Mouse (Mus musculus) monocyte, adult 5-6 weeks (primary cell): ENCODE results near the gene Gm3250. TPM values are rescaled to one million over a fixed set of nuclear protein-coding genes. Genes with fewer than 3 reads are reported as not detected.
"Not testable (repeated sequence)": the region's sequence is repeated elsewhere in the genome, so short reads cannot be mapped to it uniquely, and the experiment has no call there.

ENCODE experiments used
- ATAC-seq: fragments of 153-309, 156-312 bp; replicated peaks from 2 replicates; pipeline ENCODE4 v1.8.0; 2017; ENCODE audit warnings: mild to moderate bottlenecking; ENCODE audit not compliant: low TSS enrichment, insufficient number of reproducible peaks, severe bottlenecking, poor library complexity, low FRiP score
- total RNA-seq: library from RNA; stranded (forward); fragments of 200-1000, 200-491, 200-594 nt; gene quantifications from 3 replicates; pipeline ENCODE4 v1.2.3, GENCODE M21; 2017

Gene Gm3250
- not detected in 3 replicates for total RNA-seq

- ATAC-seq, result not testable (repeated sequence)
Observed at GRCm38 (mm10) chr10:77782442-77782841, at the start of gene Gm3250. Gene Gm3250 (minus strand): TSS chr10:77782542.

DNA sequence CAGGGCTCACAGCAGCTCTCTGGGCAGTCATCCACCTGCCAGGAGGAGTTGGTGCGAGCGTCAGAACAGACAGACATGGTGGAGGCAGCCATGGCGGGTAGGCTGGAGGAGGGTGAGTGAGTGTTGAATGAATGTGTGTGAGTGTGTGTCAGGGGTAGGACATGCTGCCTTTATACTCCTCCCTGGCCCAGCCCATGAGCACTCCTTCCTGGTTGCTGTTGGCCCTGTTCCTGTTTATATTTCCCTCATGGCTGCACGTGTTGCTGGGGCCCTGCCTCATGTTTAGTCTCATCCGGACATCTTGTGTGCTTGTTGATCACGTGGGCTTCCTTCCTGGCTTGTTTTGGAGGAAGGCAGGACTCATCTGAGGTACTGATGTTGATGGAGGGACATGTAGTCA is 44.6 kb upstream of the Gm3250 start, which contains the start of gene Krtap10-4:
Gene Krtap10-4 (minus strand): TSS at position 145 of the 400 bp plus-strand sequence.
- ATAC-seq, result no peak

- ATAC-seq, result no peak
Observed at GRCm38 (mm10) chr10:77819203-77819602, 36.9 kb upstream of the Gm3250 start.

- 0 out of 2 replicates have a peak, but pooled peaks have one; percentile 22 for ATAC-seq
Observed at GRCm38 (mm10) chr10:77818523-77818922, 36.2 kb upstream of the Gm3250 start.

DNA sequence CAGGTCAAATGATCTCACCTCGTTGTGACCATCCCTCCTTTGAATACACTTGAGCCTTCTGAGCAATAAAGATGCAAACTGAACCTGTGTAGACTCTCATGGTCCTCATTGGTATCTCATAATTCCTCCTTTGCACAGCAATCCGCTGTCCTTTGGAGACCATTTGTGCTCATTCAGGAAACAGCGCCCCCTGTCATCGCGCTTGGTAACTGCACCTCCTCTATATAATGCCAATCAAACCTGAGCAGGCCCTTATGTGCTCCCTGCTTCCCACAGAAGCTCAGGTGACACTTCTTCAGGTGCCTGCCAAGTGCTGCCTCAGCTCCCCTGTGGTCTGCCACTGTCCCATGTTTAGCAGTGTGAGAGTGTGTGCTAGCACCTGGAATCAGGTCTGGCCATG is 33.2 kb upstream of the Gm3250 start:
- no peak for ATAC-seq

DNA sequence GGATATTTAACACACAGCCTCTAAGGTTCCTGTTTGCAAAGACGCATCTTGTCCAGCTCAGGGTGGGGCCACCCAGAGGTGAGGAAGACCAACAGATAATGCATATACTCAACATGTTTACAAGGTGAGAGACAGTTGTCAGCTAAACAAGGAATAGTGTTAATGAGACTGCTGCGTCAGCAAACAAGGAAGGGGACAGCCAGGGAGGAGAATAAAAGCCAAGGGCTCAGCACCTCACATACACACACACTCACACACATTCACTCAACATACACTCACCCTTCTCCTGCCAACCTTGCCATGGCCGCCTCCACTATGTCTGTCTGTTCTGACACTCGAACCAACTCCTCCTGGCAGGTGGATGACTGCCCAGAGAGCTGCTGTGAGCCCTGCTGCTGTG is 32.0 kb upstream of the Gm3250 start, which contains the start of gene Gm2696:
Gene Gm2696 (plus strand): TSS at position 301 of the 400 bp plus-strand sequence.
- ATAC-seq, result no peak

GRCm38 (mm10) chr10:77811743-77812142 is 29.4 kb upstream of the Gm3250 start, which contains the start of gene Gm9507:
Gene Gm9507 (minus strand): TSS chr10:77811843.
- ATAC-seq, result no peak

GRCm38 (mm10) chr10:77804095-77804494 is 21.8 kb upstream of the Gm3250 start:
- ATAC-seq, result no peak

DNA sequence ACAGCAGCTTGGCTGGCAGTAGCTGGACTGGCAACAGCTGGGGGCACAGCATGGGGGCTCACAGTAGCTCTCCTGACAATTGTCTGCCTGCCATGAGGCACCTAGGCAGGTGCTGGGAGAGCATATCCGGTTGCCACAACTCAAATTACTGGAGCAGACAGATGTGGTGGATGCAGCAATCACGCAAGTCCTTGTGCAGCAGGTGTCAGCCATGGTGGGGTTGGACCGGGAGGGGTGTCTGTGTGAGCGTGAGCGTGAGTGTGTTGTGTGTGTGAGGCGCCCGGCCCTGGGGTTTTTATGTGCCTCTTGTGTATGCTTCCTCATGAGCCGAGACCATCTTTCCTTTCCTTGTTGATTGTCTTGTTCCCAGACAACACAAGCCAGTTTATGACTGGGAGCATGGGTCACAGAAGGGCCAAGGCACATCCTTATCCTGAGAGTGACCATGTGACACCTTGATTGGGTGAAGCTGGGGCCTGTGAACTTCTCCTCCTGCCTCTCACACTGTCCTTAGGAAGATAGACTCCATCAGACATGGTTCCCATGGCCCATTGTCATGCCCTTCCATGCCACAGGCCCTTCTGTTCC is 16.7 kb upstream of the Gm3250 start, which contains the start of gene Gm19668:
Gene Gm19668 (minus strand): TSS at position 213 of the 588 bp plus-strand sequence.
- ATAC-seq, result no peak

GRCm38 (mm10) chr10:77798164-77798920 is 16.0 kb upstream of the Gm3250 start:
- not testable (repeated sequence) for ATAC-seq

DNA sequence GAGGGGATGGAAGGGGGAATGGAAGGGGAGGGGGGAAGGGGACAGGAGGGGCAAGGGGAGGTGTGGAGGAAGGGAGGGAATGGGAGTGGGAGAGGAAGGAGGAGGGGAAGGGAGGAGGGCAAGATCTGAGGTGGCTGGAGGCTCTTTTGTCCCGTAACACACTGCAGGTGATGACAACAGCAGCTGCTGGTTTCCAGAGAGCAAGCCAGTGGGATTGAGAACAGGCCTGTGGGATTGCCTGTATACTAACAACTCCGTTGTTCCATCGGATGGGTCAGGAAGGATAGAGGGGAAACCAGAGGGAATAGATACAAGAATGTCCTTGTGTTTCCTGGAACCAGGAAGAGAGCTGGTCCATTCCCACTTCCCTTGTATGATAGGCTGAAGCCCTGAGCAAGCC is 15.3 kb upstream of the Gm3250 start:
- no peak for ATAC-seq

GRCm38 (mm10) chr10:77794976-77795375 is 12.6 kb upstream of the Gm3250 start, which contains the start of gene Gm9639:
Gene Gm9639 (minus strand): TSS chr10:77795076.
- ATAC-seq, result no peak

- no peak for ATAC-seq
Observed at GRCm38 (mm10) chr10:77788621-77789020, 6.3 kb upstream of the Gm3250 start.

GRCm38 (mm10) chr10:77787876-77788275 is 5.5 kb upstream of the Gm3250 start, which contains the start of gene Gm7137:
Gene Gm7137 (minus strand): TSS chr10:77788200.
- not testable (repeated sequence) for ATAC-seq

DNA sequence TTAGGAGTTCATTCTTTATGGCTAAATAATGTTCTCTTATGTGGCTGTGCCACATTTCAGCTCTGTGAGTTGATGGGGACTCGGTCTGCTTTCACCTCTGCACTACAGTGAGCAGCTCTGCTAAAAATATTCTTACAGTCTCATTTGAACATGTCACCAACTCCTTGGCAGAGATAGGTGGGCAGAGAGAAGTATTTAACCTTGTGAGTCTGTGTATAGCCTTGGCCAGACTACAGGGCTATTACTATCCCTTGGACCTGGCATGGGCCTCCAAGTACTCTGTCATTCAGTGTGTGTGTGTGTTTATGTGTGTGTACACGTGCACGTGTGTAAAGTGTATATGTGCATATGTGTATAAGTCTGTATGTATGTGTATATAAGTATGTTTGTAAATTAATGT is 1.1 kb upstream of the Gm3250 start:
- not testable (repeated sequence) for ATAC-seq

- not testable (repeated sequence) for ATAC-seq
Observed at GRCm38 (mm10) chr10:77776844-77777243, 5.5 kb downstream of the Gm3250 start, which contains the start of gene Gm7138. Gene Gm7138 (minus strand): TSS chr10:77776944.

- not testable (repeated sequence) for ATAC-seq
Observed at GRCm38 (mm10) chr10:77772142-77772541, 10.2 kb downstream of the Gm3250 start.

DNA sequence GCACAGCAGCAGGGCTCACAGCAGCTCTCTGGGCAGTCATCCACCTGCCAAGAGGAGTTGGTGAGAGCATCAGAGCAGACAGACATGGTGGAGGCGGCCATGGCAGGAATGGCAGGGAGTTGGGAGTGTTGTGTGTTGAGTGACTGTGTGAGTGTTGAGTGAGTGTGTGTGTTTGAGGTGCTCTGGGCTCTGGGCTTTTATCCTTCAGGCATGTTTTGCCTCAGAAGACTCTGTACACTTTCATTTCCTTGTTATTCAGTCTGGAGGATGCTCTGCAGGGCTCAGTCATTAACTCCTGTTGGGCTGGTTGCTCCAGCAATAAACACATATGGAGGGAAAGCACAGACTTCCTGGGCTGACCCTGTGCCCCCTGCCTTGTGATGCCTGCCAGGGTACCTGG is 11.1 kb downstream of the Gm3250 start, which contains the start of gene Gm3238:
Gene Gm3238 (minus strand): TSS at position 101 of the 400 bp plus-strand sequence.
- not testable (repeated sequence) for ATAC-seq

DNA sequence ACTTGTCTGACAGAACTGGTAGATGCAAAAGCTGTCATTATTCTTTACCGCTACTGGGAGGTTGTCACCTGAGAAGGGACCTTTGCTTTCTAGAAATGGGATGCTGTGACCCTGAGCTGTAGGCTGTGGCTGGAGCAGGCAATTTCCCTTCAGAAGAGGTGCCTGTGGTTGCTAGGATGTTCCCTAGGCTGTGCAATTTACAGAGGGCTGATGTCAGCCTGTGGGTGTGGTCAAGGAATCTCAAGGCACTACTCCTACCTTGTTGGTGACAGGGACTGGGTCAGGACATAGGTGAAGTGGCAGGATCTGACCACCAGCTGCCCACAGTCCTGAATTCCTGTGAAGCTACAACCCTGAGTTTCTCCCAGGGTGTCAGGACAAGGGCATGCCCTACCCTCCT is 12.6 kb downstream of the Gm3250 start:
- ATAC-seq, result no peak
